Mouse (Mus musculus) heart, adult 2 months (tissue): ENCODE measurements around the gene Nod1. TPM values are rescaled to one million over a fixed set of nuclear protein-coding genes. Genes with fewer than 3 reads are reported as not detected.

Experiments
- DNase-seq, 2 experiments: peaks; one replicate each; pipeline ENCODE4 v3.0.0; 2021
- H3K27ac ChIP-seq: fragments of 200-600 bp; 2 replicates; pipeline ENCODE4 v1.8.1; 2022
- H3K27me3 ChIP-seq: fragments of 200-500 bp; 2 replicates; pipeline ENCODE4 v1.6.1; 2012; ENCODE audit warnings: mild to moderate bottlenecking, low read length, inconsistent platforms, mixed read lengths; ENCODE audit not compliant: control insufficient read depth, insufficient read depth
- H3K36me3 ChIP-seq: fragments of 200-500 bp; 2 replicates; pipeline ENCODE4 v1.6.1; 2012; ENCODE audit warnings: low read length, inconsistent platforms; ENCODE audit not compliant: control insufficient read depth, insufficient read depth
- H3K4me1 ChIP-seq: fragments of 200-500 bp; 2 replicates; pipeline ENCODE4 v1.6.1; 2011; ENCODE audit warnings: low read length; ENCODE audit not compliant: control insufficient read depth, insufficient read depth
- H3K4me3 ChIP-seq: fragments of 200-600 bp; 2 replicates; pipeline ENCODE4 v1.8.1; 2022
- H3K79me2 ChIP-seq: fragments of 200-500 bp; replicated peaks from 2 replicates; pipeline ENCODE4 v1.6.1; 2012; ENCODE audit warnings: mild to moderate bottlenecking, inconsistent platforms, low read length, moderate library complexity, mixed read lengths; ENCODE audit not compliant: control insufficient read depth, insufficient read depth
- H3K9ac ChIP-seq: fragments of 200-500 bp; 2 replicates; pipeline ENCODE4 v1.6.1; 2012; ENCODE audit warnings: low read depth, mild to moderate bottlenecking, control low read depth, inconsistent platforms, low read length, mixed read lengths
- CTCF ChIP-seq: fragments of 200-600 bp; IDR thresholded peaks from 2 replicates; pipeline ENCODE4 v1.8.1; 2022; ENCODE audit warnings: antibody characterized with exemption, mild to moderate bottlenecking, moderate library complexity
- EP300 ChIP-seq: fragments of 200-500 bp; IDR thresholded peaks from 2 replicates; pipeline ENCODE4 v1.6.1; 2011; ENCODE audit warnings: low read depth, low read length, control low read depth; ENCODE audit not compliant: insufficient read depth
- POLR2A ChIP-seq: fragments of 200-500 bp; IDR thresholded peaks from 2 replicates; pipeline ENCODE4 v1.6.1; 2011; ENCODE audit warnings: mild to moderate bottlenecking, low read depth, low read length, control low read depth; ENCODE audit not compliant: insufficient read depth
- WGBS: fragments of 180-500 bp; shearing (Covaris S2); methylation state at CpG from one replicate; pipeline ENCODE4 v1.1.7; 2018; 5-methylcytosine and 5-hydroxymethylcytosine counted together
- intact Hi-C: fragments of 180-260 bp; cut with DNase I; formaldehyde crosslinking; loops from one replicate; pipeline ENCODE4 v1.15.1; 2025
- polyA plus RNA-seq: library from polyadenylated mRNA; depleted of rRNA; stranded (reverse); fragments of >200 nt; gene quantifications from 2 replicates; pipeline ENCODE4 v1.2.3, GENCODE M21; 2012
- total RNA-seq, 2 experiments: library from RNA; stranded (reverse); gene quantifications; 2 replicates each; pipeline ENCODE4 v1.2.3; 2021

Nod1 gene
- total and polyA plus RNA-seq, 3 experiments, result 17.3 to 23.6 (median 18.6) TPM

- Histone ChIP-seq H3K9ac (no peak overlapping the region), H3K27me3 (no peaks in the 10 kb centered on the region), H3K36me3 (no peaks in the 10 kb centered on the region), H3K4me1 (no peaks in the 10 kb centered on the region), H3K79me2 (no peaks in the 10 kb centered on the region), H3K4me3 (no peak overlapping the region), H3K27ac (no peak overlapping the region)
- WGBS, result 71% methylated on average over 4 of the region's 4 CpGs
- peak in 1 of 2 experiments; percentile 2 for DNase-seq
- intact Hi-C loops, result loop anchor here (1.0 to 10.0 kb wide), 5 partner anchors 56 to 250 kb away; partner anchors contain the start of genes Ggct and Nod1
- no peak for TF ChIP-seq CTCF
- no peak for TF ChIP-seq POLR2A
- no peak for TF ChIP-seq EP300
Measured at GRCm38 (mm10) chr6:54916941-54917340, 55.5 kb downstream of the Nod1 start.

- TF ChIP-seq CTCF (no peak), POLR2A (no peak)
- intact Hi-C loops, result loop anchor here (2.0 to 10.0 kb wide), 3 partner anchors 57 to 251 kb away; partner anchors contain the start of gene Nod1
- 34% methylated on average over 4 of the region's 4 CpGs for WGBS
- DNase-seq, result peak in 1 of 2 experiments; percentile 11
- H3K4me3 ChIP-seq, result no peak overlapping the region
- H3K27ac ChIP-seq, result no peak overlapping the region
- no peak overlapping the region for H3K9ac ChIP-seq
- H3K79me2 ChIP-seq, result no peaks in the 10 kb centered on the region
- no peaks in the 10 kb centered on the region for H3K27me3 ChIP-seq
- no peaks in the 10 kb centered on the region for H3K36me3 ChIP-seq
- H3K4me1 ChIP-seq, result no peaks in the 10 kb centered on the region
Measured at GRCm38 (mm10) chr6:54916163-54916562, 56.2 kb downstream of the Nod1 start.

- Histone ChIP-seq H3K36me3 (no peaks in the 10 kb centered on the region), H3K79me2 (no peaks in the 10 kb centered on the region), H3K27me3 (no peaks in the 10 kb centered on the region), H3K9ac (no peak overlapping the region), H3K4me1 (no peaks in the 10 kb centered on the region), H3K4me3 (no peak overlapping the region), H3K27ac (no peak overlapping the region)
- peak in 1 of 2 experiments; percentile 9 for DNase-seq
- no peak for TF ChIP-seq CTCF
- no peak for TF ChIP-seq POLR2A
- TF ChIP-seq EP300, result no peak
- 66% methylated on average over 4 of the region's 4 CpGs for WGBS
- intact Hi-C loops, result loop anchor here (10.0 kb wide), 1 partner anchor 210 kb away; no protein-coding TSS in a partner anchor
Measured at GRCm38 (mm10) chr6:54914977-54915376, 57.4 kb downstream of the Nod1 start.

GRCm38 (mm10) chr6:54906053-54907040, 66.1 kb downstream of the Nod1 start:
- intact Hi-C loops, result no loop called here
- H3K9ac ChIP-seq, result no peak overlapping the region
- no peaks in the 10 kb centered on the region for H3K79me2 ChIP-seq
- H3K36me3 ChIP-seq, result no peaks in the 10 kb centered on the region
- H3K27ac ChIP-seq, result no peak overlapping the region
- no peaks in the 10 kb centered on the region for H3K27me3 ChIP-seq
- H3K4me3 ChIP-seq, result no peak overlapping the region
- peak in 1 of 2 experiments; percentile 64 for DNase-seq
- H3K4me1 ChIP-seq, result no peaks in the 10 kb centered on the region
- WGBS, result 76% methylated on average over 10 of the region's 10 CpGs
- TF ChIP-seq EP300, result peak; percentile 94
- TF ChIP-seq POLR2A, result no peak

- no peak overlapping the region for H3K27ac ChIP-seq
- TF ChIP-seq POLR2A, result no peak
- no peak for TF ChIP-seq EP300
- no peak for TF ChIP-seq CTCF
Measured at GRCm38 (mm10) chr6:54902547-54902946, 69.9 kb downstream of the Nod1 start.

GRCm38 (mm10) chr6:54900256-54900655, 72.2 kb downstream of the Nod1 start:
- Histone ChIP-seq H3K27ac (no peak overlapping the region), H3K9ac (no peak overlapping the region), H3K27me3 (no peaks in the 10 kb centered on the region), H3K79me2 (no peaks in the 10 kb centered on the region), H3K4me3 (no peak overlapping the region), H3K4me1 (no peaks in the 10 kb centered on the region), H3K36me3 (no peaks in the 10 kb centered on the region)
- no peak for DNase-seq
- TF ChIP-seq EP300 (no peak), CTCF (no peak), POLR2A (no peak)
- WGBS, result 94% methylated on average over 2 of the region's 2 CpGs
- intact Hi-C loops, result loop anchor here (5.0 kb wide), 1 partner anchor 88 kb away; no protein-coding TSS in a partner anchor

More at GRCm38 (mm10) chr6:54902547-54902946, 69.9 kb downstream of the Nod1 start:
- WGBS, result 63% methylated on average over 2 of the region's 2 CpGs
- no peak overlapping the region for H3K9ac ChIP-seq
- no peaks in the 10 kb centered on the region for H3K36me3 ChIP-seq
- H3K4me3 ChIP-seq, result no peak overlapping the region
- no peaks in the 10 kb centered on the region for H3K27me3 ChIP-seq
- DNase-seq, result no peak
- H3K4me1 ChIP-seq, result no peaks in the 10 kb centered on the region
- intact Hi-C loops, result loop anchor here (5.0 kb wide), 1 partner anchor 90 kb away; no protein-coding TSS in a partner anchor
- H3K79me2 ChIP-seq, result no peaks in the 10 kb centered on the region
